Mouse (Mus musculus) liver, embryonic 11.5 days (tissue): ENCODE results near the gene Plk1. TPM values are rescaled to one million over a fixed set of nuclear protein-coding genes. Genes with fewer than 3 reads are reported as not detected.

Experiments
- ATAC-seq: fragments of 200-750 bp; cut with Nextera tagmentation; replicated peaks from 2 replicates; pipeline ENCODE4 v1.8.0; 2017; ENCODE audit warnings: moderate number of reproducible peaks, mild to moderate bottlenecking, moderate TSS enrichment, moderate library complexity; ENCODE audit not compliant: low FRiP score
- DNase-seq: peaks from one replicate; pipeline ENCODE4 v3.0.0-alpha.2; 2017; ENCODE audit warnings: low spot score
- H3K27ac ChIP-seq: fragments of 300-500 bp; sonication (generic); 2 replicates; pipeline ENCODE4 v1.5.1; 2014; ENCODE audit warnings: mild to moderate bottlenecking, low read depth, low read length, control low read depth
- H3K27me3 ChIP-seq: fragments of 300-500 bp; sonication (generic); replicated peaks from 2 replicates; pipeline ENCODE4 v1.6.1; 2014; ENCODE audit warnings: low read length, mixed read lengths; ENCODE audit not compliant: control insufficient read depth, insufficient read depth
- H3K36me3 ChIP-seq: fragments of 300-500 bp; sonication (generic); 2 replicates; pipeline ENCODE4 v1.6.1; 2014; ENCODE audit warnings: mild to moderate bottlenecking, low read length, moderate library complexity, mixed read lengths; ENCODE audit not compliant: control insufficient read depth, insufficient read depth
- H3K4me1 ChIP-seq: fragments of 300-500 bp; sonication (generic); replicated peaks from 2 replicates; pipeline ENCODE4 v1.6.1; 2014; ENCODE audit warnings: low read length, mixed read lengths; ENCODE audit not compliant: control insufficient read depth, insufficient read depth
- H3K4me2 ChIP-seq: fragments of 300-500 bp; sonication (generic); 2 replicates; pipeline ENCODE4 v1.6.1; 2014; ENCODE audit warnings: mild to moderate bottlenecking, control low read depth, moderate library complexity
- H3K4me3 ChIP-seq: fragments of 300-500 bp; sonication (generic); 2 replicates; pipeline ENCODE4 v1.5.1; 2014; ENCODE audit warnings: low read depth, low read length, control low read depth
- H3K9ac ChIP-seq: fragments of 300-500 bp; sonication (generic); 2 replicates; pipeline ENCODE4 v1.6.1; 2014; ENCODE audit warnings: low read depth, low read length, control low read depth
- H3K9me3 ChIP-seq: fragments of 300-500 bp; sonication (generic); 2 replicates; pipeline ENCODE4 v1.6.1; 2016; ENCODE audit warnings: low read length, inconsistent platforms, mixed read lengths; ENCODE audit not compliant: control insufficient read depth
- WGBS: fragments of 180-500 bp; shearing (Covaris S2); extraction: QIAGEN DNeasy Blood & Tissue Kit; methylation state at CpG from one replicate; pipeline ENCODE4 v1.1.7; 2014; 5-methylcytosine and 5-hydroxymethylcytosine counted together
- polyA plus RNA-seq: library from polyadenylated mRNA; unstranded; fragments of >200 nt; fragmentation: Nextera tagmentation; extraction: Ambion mirVana; gene quantifications from 2 replicates; pipeline ENCODE4 v1.2.1, GENCODE M21; 2014

Gene Plk1
- polyA plus RNA-seq, 1 experiment from 2014 or later: 177 TPM

DNA sequence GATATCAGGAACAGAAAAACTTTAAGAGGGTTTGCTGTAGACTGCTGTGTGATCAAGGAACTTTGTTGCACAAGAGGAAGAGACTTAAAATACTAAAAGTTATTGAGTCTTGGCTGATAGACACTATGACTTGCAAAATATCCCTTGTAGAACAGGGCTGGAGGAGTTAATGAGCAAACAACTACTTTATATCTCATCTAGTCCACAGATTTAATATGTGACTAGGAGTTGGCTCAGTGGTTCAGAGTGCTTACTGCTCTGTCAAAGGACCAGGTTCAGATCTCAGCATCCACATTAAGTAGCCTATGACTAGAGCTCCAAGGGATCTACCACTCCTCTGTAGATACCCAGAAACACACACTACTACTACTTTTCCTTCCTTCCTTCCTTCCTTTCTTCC, 22.2 kb upstream of the Plk1 start:
- no peak overlapping the region for H3K27ac ChIP-seq
- no peak for ATAC-seq
- no peaks in the 10 kb centered on the region for H3K27me3 ChIP-seq
- peaks cover 21% of the 10 kb centered on the region for H3K36me3 ChIP-seq
- H3K9me3 ChIP-seq: no peaks in the 10 kb centered on the region
- H3K4me1 ChIP-seq: 0 out of 2 replicates have a peak, but pooled peaks cover 6% of the 10 kb centered on the region
- DNase-seq: no peak
- no peak overlapping the region for H3K4me3 ChIP-seq
- no peak overlapping the region for H3K4me2 ChIP-seq
- H3K9ac ChIP-seq: no peak overlapping the region

GRCm38 (mm10) chr7:122138190-122138589, 21.0 kb upstream of the Plk1 start:
- DNase-seq (no peak), ATAC-seq (no peak)
- no peaks in the 10 kb centered on the region for H3K27me3 ChIP-seq
- 92% methylated on average over 5 of the region's 5 CpGs for WGBS
- H3K9ac ChIP-seq: no peak overlapping the region
- peaks cover 25% of the 10 kb centered on the region for H3K36me3 ChIP-seq
- H3K27ac ChIP-seq: no peak overlapping the region
- H3K9me3 ChIP-seq: no peaks in the 10 kb centered on the region
- 0 out of 2 replicates have a peak, but pooled peaks cover 6% of the 10 kb centered on the region for H3K4me1 ChIP-seq
- no peak overlapping the region for H3K4me3 ChIP-seq
- H3K4me2 ChIP-seq: no peak overlapping the region

GRCm38 (mm10) chr7:122140991-122141390, 18.2 kb upstream of the Plk1 start:
- no peaks in the 10 kb centered on the region for H3K4me1 ChIP-seq
- peaks cover 40% of the 10 kb centered on the region for H3K36me3 ChIP-seq
- H3K27me3 ChIP-seq: no peaks in the 10 kb centered on the region
- DNase-seq (no peak), ATAC-seq (no peak)
- no peak overlapping the region for H3K4me3 ChIP-seq
- H3K9ac ChIP-seq: no peak overlapping the region
- H3K4me2 ChIP-seq: no peak overlapping the region
- no peaks in the 10 kb centered on the region for H3K9me3 ChIP-seq
- H3K27ac ChIP-seq: no peak overlapping the region

- Histone ChIP-seq H3K4me2 (no peak overlapping the region), H3K9ac (no peak overlapping the region), H3K4me1 (no peaks in the 10 kb centered on the region; the same call in 1 of the 2 replicates), H3K36me3 (peaks cover 18% of the 10 kb centered on the region), H3K27ac (no peak overlapping the region), H3K4me3 (no peak overlapping the region), H3K9me3 (no peaks in the 10 kb centered on the region), H3K27me3 (no peaks in the 10 kb centered on the region)
- 76% methylated on average over 4 of the region's 4 CpGs for WGBS
- ATAC-seq (no peak), DNase-seq (no peak)
Measured at GRCm38 (mm10) chr7:122152473-122152872, 6.8 kb upstream of the Plk1 start.

DNA sequence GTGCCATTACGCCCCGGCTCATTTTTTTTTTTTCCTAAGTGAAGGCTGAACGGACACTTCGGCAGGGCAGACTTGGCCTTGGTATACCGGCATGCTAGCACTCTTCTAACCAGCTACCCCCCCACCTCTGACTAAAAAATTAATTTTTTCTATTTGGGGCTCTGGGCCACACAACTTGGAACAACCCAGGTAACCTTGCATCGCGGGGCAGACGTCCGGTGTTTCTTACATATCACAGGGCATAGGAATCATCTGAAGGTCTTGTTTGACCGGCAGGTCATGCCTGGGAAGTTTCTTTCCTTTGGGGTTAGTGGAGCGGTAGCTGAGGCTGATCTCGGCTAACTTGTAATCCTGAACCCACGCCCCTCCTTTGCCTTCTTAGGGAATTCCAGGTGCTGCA, 751 bp upstream of the Plk1 start:
- Histone ChIP-seq H3K27ac (peak overlapping the region; percentile 81), H3K4me2 (peak overlapping the region; percentile 91), H3K9me3 (no peaks in the 10 kb centered on the region), H3K4me3 (peak overlapping the region; percentile 89), H3K36me3 (peaks cover 14% of the 10 kb centered on the region), H3K27me3 (no peaks in the 10 kb centered on the region), H3K9ac (peak overlapping the region; percentile 94), H3K4me1 (peaks cover 13% of the 10 kb centered on the region)
- DNase-seq (no peak), ATAC-seq (peak; percentile 5; the same call in 1 of the 2 replicates)
- WGBS: 7% methylated on average over 13 of the region's 13 CpGs

GRCm38 (mm10) chr7:122160037-122160436, 798 bp downstream of the Plk1 start:
- Histone ChIP-seq H3K36me3 (peaks cover 26% of the 10 kb centered on the region), H3K27me3 (no peaks in the 10 kb centered on the region), H3K9me3 (no peaks in the 10 kb centered on the region), H3K4me3 (peak overlapping the region; percentile 89), H3K27ac (peak overlapping the region; percentile 81), H3K4me1 (peaks cover 13% of the 10 kb centered on the region), H3K9ac (peak overlapping the region; percentile 94), H3K4me2 (peak overlapping the region; percentile 91)
- ATAC-seq: no peak
- DNase-seq: no peak
- 0% methylated on average over 12 of the region's 12 CpGs for WGBS

GRCm38 (mm10) chr7:122163766-122164165, 4.5 kb downstream of the Plk1 start:
- H3K4me2 ChIP-seq: no peak overlapping the region
- H3K9ac ChIP-seq: no peak overlapping the region
- H3K9me3 ChIP-seq: no peaks in the 10 kb centered on the region
- no peak overlapping the region for H3K27ac ChIP-seq
- no peaks in the 10 kb centered on the region for H3K27me3 ChIP-seq
- H3K4me3 ChIP-seq: no peak overlapping the region
- H3K4me1 ChIP-seq: peaks cover 7% of the 10 kb centered on the region
- no peak for DNase-seq
- peaks cover 55% of the 10 kb centered on the region for H3K36me3 ChIP-seq
- no peak for ATAC-seq
- WGBS: 92% methylated on average over 8 of the region's 8 CpGs

DNA sequence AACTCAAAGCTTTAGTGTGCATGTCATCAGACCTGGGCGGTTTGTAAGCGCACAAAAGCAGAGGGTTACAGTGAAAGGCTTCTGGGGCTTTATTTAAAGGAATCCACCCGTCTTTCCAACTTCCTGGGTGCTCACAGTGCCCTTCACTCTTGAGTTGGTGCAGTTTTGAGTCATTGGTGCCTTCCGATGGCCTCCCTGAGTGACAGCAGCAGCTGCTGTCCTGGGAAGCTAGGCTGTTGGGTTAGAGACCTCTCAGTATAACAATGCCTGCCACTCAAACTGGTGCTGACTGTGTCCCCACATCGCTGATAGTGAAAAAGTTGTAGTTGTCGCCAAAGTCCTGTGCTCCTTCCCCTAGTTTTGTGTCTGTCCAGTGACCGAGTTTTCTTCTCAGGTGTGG, 8.0 kb downstream of the Plk1 start:
- no peak for DNase-seq
- Histone ChIP-seq H3K27ac (no peak overlapping the region), H3K4me2 (no peak overlapping the region), H3K27me3 (no peaks in the 10 kb centered on the region), H3K9me3 (no peaks in the 10 kb centered on the region), H3K4me3 (no peak overlapping the region), H3K4me1 (no peaks in the 10 kb centered on the region), H3K9ac (no peak overlapping the region), H3K36me3 (peaks cover 69% of the 10 kb centered on the region)
- WGBS: 91% methylated on average over 7 of the region's 7 CpGs
- ATAC-seq: no peak

DNA sequence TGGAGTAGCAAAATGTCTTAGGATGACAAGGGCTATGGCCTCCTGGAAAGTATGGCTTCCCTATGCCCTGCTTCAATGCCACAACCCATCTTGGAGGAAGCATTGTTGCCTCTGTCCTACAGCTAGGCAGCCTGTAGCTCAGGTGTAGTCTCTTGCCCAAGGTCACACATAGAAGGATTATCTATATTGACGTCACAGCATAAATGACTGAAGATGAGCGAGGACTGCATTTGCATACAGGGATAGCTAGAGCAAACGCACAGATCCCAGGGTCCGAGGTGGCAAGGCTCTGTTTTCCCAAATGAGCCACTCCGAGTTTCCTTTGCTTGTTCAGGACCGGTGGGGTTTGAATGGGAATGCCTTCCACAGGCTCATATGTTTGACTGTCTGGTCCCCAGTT, 11.5 kb downstream of the Plk1 start:
- no peaks in the 10 kb centered on the region for H3K4me1 ChIP-seq
- peaks cover 43% of the 10 kb centered on the region for H3K36me3 ChIP-seq

More for the DNA sequence above, 11.5 kb downstream of the Plk1 start:
- WGBS: 77% methylated on average over 6 of the region's 6 CpGs
- H3K27ac ChIP-seq: no peak overlapping the region
- no peak for DNase-seq
- H3K9ac ChIP-seq: no peak overlapping the region
- no peaks in the 10 kb centered on the region for H3K9me3 ChIP-seq
- ATAC-seq: no peak
- no peak overlapping the region for H3K4me2 ChIP-seq
- no peaks in the 10 kb centered on the region for H3K27me3 ChIP-seq
- H3K4me3 ChIP-seq: no peak overlapping the region
